Mouse (Mus musculus): Measurements from ENCODE around the gene 2810408A11Rik.

2810408A11Rik gene

GRCm38 (mm10) chr11:69900471-69901405 lies at the start of gene 2810408A11Rik, which contains the start of gene Neurl4:
Gene 2810408A11Rik (minus strand): TSS chr11:69900987.
Gene Neurl4 (plus strand): TSS chr11:69901072.
- DNase-seq: peak; percentile 93

- peak; percentile 95 for DNase-seq
These were observed 48.0 kb upstream of the 2810408A11Rik start for GRCm38 (mm10) chr11:69948763-69949150.

- DNase-seq: peak; percentile 97
These were observed 47.4 kb upstream of the 2810408A11Rik start, which contains the start of gene Slc2a4 for GRCm38 (mm10) chr11:69948066-69948762. Gene Slc2a4 (minus strand): TSS chr11:69948188.

GRCm38 (mm10) chr11:69947337-69948065 lies 46.7 kb upstream of the 2810408A11Rik start:
- peak; percentile 77 for DNase-seq

- DNase-seq: no peak
These were observed 45.5 kb upstream of the 2810408A11Rik start for GRCm38 (mm10) chr11:69945997-69946891.

GRCm38 (mm10) chr11:69945216-69945615 lies 44.4 kb upstream of the 2810408A11Rik start:
- no peak for DNase-seq

GRCm38 (mm10) chr11:69940962-69941361 lies 40.2 kb upstream of the 2810408A11Rik start:
- no peak for DNase-seq

- no peak for DNase-seq
These were observed 38.9 kb upstream of the 2810408A11Rik start for GRCm38 (mm10) chr11:69939731-69940130.

- DNase-seq: no peak
These were observed 38.4 kb upstream of the 2810408A11Rik start for GRCm38 (mm10) chr11:69939181-69939580.

GRCm38 (mm10) chr11:69938401-69938979 lies 37.7 kb upstream of the 2810408A11Rik start:
- peak; percentile 36 for DNase-seq

GRCm38 (mm10) chr11:69937834-69938233 lies 37.0 kb upstream of the 2810408A11Rik start:
- DNase-seq: peak; percentile 27

GRCm38 (mm10) chr11:69937385-69937784 lies 36.6 kb upstream of the 2810408A11Rik start:
- DNase-seq: peak; percentile 71

GRCm38 (mm10) chr11:69936714-69937347 lies 36.0 kb upstream of the 2810408A11Rik start:
- peak; percentile 62 for DNase-seq

- DNase-seq: peak; percentile 62
These were observed 35.4 kb upstream of the 2810408A11Rik start for GRCm38 (mm10) chr11:69936156-69936555.

- DNase-seq: peak; percentile 94
These were observed 34.5 kb upstream of the 2810408A11Rik start, which contains the start of gene Ybx2 for GRCm38 (mm10) chr11:69935137-69935879. Gene Ybx2 (plus strand): TSS chr11:69935796.

- no peak for DNase-seq
These were observed 33.9 kb upstream of the 2810408A11Rik start for GRCm38 (mm10) chr11:69934681-69935080.

- peak; percentile 97 for DNase-seq
These were observed 33.4 kb upstream of the 2810408A11Rik start for GRCm38 (mm10) chr11:69934169-69934568.

GRCm38 (mm10) chr11:69933066-69933465 lies 32.3 kb upstream of the 2810408A11Rik start:
- DNase-seq: no peak

- DNase-seq: no peak
These were observed 31.5 kb upstream of the 2810408A11Rik start for GRCm38 (mm10) chr11:69932254-69932653.

GRCm38 (mm10) chr11:69931769-69932168 lies 31.0 kb upstream of the 2810408A11Rik start:
- no peak for DNase-seq
